ENCODE assay signal across 10 mouse cellular contexts in genomic region chr17:7896047-7896635, GRCm38 (mm10).
"Had no signal": no experiment of that assay in that cellular context is flagged by ENCODE, and none has a peak within 500 bp of the region (broad histone marks: within the 10 kb centered on the region; RNA-seq: fewer than 3 reads in every experiment).

No protein-coding gene starts in this region.

- H3K27ac ChIP-seq: limb, embryonic 10.5 days; liver, embryonic 15.5 days; midbrain, embryonic 15.5 days; stomach, postnatal 0 days had no signal

- H3K27me3 ChIP-seq: liver, embryonic 15.5 days; midbrain, embryonic 15.5 days had no signal

- H3K4me3 ChIP-seq: limb, embryonic 10.5 days; liver, embryonic 15.5 days; midbrain, embryonic 15.5 days had no signal

- H3K9ac ChIP-seq: liver, embryonic 15.5 days; midbrain, embryonic 15.5 days had no signal

- DNase-seq: kidney, postnatal 14 days; lung, adult 2 months; lung, postnatal 36 days; thymus, postnatal 4 days had no signal

- H3K4me2 ChIP-seq: liver, embryonic 11.5 days; midbrain, embryonic 15.5 days had no signal

- H3K9me3 ChIP-seq: limb, embryonic 10.5 days; liver, embryonic 15.5 days; midbrain, embryonic 15.5 days had no signal

- H3K4me1 ChIP-seq: limb, embryonic 10.5 days; liver, embryonic 15.5 days; midbrain, embryonic 15.5 days had no signal

- ATAC-seq: lung, postnatal 0 days; midbrain, embryonic 15.5 days had no signal

- H3K36me3 ChIP-seq: limb, embryonic 10.5 days; liver, embryonic 15.5 days; midbrain, embryonic 15.5 days had no signal
